7 mouse cellular contexts compared by ENCODE assay signal in genomic region chr12:113074329-113075062, GRCm38 (mm10). TPM values are rescaled to one million over a fixed set of nuclear protein-coding genes. Genes with fewer than 3 reads are reported as not detected.
A peak's percentile ranks its signal among the peaks of the same experiment; 100 is the strongest.
DNase-seq lines count a peak whose midpoint lies in the region; ATAC-seq and TF ChIP-seq lines count a peak whose summit lies in the region.

Tex22 (plus strand) TSS chr12:113074502.

- peak; percentile 88 for DNase-seq in heart, adult 8-10 months (ENCODE audit: low spot score)
- peak; percentile 90 for DNase-seq in kidney, adult 9 months
- DNase-seq in spleen, adult 2 months (ENCODE audit: low read depth in 1 of 2, low spot score in 2 of 2): peak in 1 of 2 experiments; percentile 81

- no peaks in the 10 kb centered on the region for H3K27me3 ChIP-seq in embryonic facial prominence, embryonic 15.5 days
- H3K27me3 ChIP-seq in limb, embryonic 13.5 days: no peaks in the 10 kb centered on the region
- H3K27me3 ChIP-seq in midbrain, embryonic 15.5 days (replicated peaks): no peaks in the 10 kb centered on the region
- no peaks in the 10 kb centered on the region for H3K27me3 ChIP-seq in spleen, adult 2 months (ENCODE audit: control insufficient read depth, insufficient read depth, low read length)

- TF ChIP-seq CTCF in bone marrow, adult 2 months (IDR thresholded peaks at IDR 0.05; ENCODE audit: control insufficient read depth, insufficient read depth, low read length): no peak
- no peak for TF ChIP-seq CTCF in spleen, adult 2 months (IDR thresholded peaks at IDR 0.05; ENCODE audit: extremely low read depth, insufficient read depth, insufficient read length, insufficient replicate concordance)

- peak within 1 kb of the TSS; percentile 40 for H3K9ac ChIP-seq in embryonic facial prominence, embryonic 15.5 days
- H3K9ac ChIP-seq in limb, embryonic 13.5 days: peak within 1 kb of the TSS; percentile 75
- H3K9ac ChIP-seq in midbrain, embryonic 15.5 days: peak within 1 kb of the TSS; percentile 71

- peak within 1 kb of the TSS; percentile 97 for H3K4me2 ChIP-seq in embryonic facial prominence, embryonic 15.5 days (replicated peaks)
- peak within 1 kb of the TSS; percentile 98 for H3K4me2 ChIP-seq in limb, embryonic 13.5 days (replicated peaks)
- H3K4me2 ChIP-seq in midbrain, embryonic 15.5 days: peak within 1 kb of the TSS; percentile 98

- no peaks in the 10 kb centered on the region for H3K9me3 ChIP-seq in embryonic facial prominence, embryonic 15.5 days (replicated peaks)
- H3K9me3 ChIP-seq in limb, embryonic 13.5 days: no peaks in the 10 kb centered on the region
- no peaks in the 10 kb centered on the region for H3K9me3 ChIP-seq in midbrain, embryonic 15.5 days

- H3K4me1 ChIP-seq in bone marrow, adult 2 months (ENCODE audit: control insufficient read depth, insufficient read depth, low read length): 0 out of 2 replicates have a peak, but pooled peaks cover 1% of the 10 kb centered on the region
- H3K4me1 ChIP-seq in embryonic facial prominence, embryonic 15.5 days: peaks cover 24% of the 10 kb centered on the region
- H3K4me1 ChIP-seq in limb, embryonic 13.5 days: peaks cover 22% of the 10 kb centered on the region
- peaks cover 25% of the 10 kb centered on the region for H3K4me1 ChIP-seq in midbrain, embryonic 15.5 days
- H3K4me1 ChIP-seq in spleen, adult 2 months (ENCODE audit: control insufficient read depth, insufficient read depth, insufficient read length): peaks cover 5% of the 10 kb centered on the region; the same call in 1 of the 2 replicates

- peak; percentile 63; the same call in 1 of the 2 replicates for TF ChIP-seq POLR2A in bone marrow, adult 2 months (IDR thresholded peaks at IDR 0.05; ENCODE audit: borderline replicate concordance, control insufficient read depth, low read depth, low read length)
- peak; percentile 83 for TF ChIP-seq POLR2A in spleen, adult 2 months (IDR thresholded peaks at IDR 0.05; ENCODE audit: low read depth, low read length)

- H3K36me3 ChIP-seq in embryonic facial prominence, embryonic 15.5 days: peaks cover 20% of the 10 kb centered on the region
- peaks cover 24% of the 10 kb centered on the region for H3K36me3 ChIP-seq in limb, embryonic 13.5 days
- H3K36me3 ChIP-seq in midbrain, embryonic 15.5 days (replicated peaks): peaks cover 12% of the 10 kb centered on the region; the same call in 1 of the 2 replicates
- H3K36me3 ChIP-seq in spleen, adult 2 months (ENCODE audit: control insufficient read depth, insufficient read depth, low read length): no peaks in the 10 kb centered on the region; the same call in 1 of the 2 replicates

- WGBS in bone marrow, adult 2 months: 2% methylated on average over 32 of the region's 32 CpGs
- 2% methylated on average over 32 of the region's 32 CpGs for WGBS in embryonic facial prominence, embryonic 15.5 days
- 6% methylated on average over 32 of the region's 32 CpGs for WGBS in limb, embryonic 13.5 days
- WGBS in midbrain, embryonic 15.5 days: 2% methylated on average over 32 of the region's 32 CpGs
- WGBS in spleen, adult 2 months: under 1% methylated on average over 32 of the region's 32 CpGs

- peak; percentile 93 for ATAC-seq in embryonic facial prominence, embryonic 15.5 days (ENCODE audit: insufficient number of reproducible peaks, low FRiP score, low TSS enrichment, low read depth)
- peak; percentile 91 for ATAC-seq in limb, embryonic 13.5 days (ENCODE audit: low FRiP score, low read depth)
- peak; percentile 95 for ATAC-seq in midbrain, embryonic 15.5 days (replicated peaks)

- H3K4me3 ChIP-seq in bone marrow, adult 2 months (replicated peaks; ENCODE audit: control insufficient read depth, low read depth, low read length): peak within 1 kb of the TSS; percentile 83
- peak within 1 kb of the TSS; percentile 55 for H3K4me3 ChIP-seq in embryonic facial prominence, embryonic 15.5 days (replicated peaks)
- peak within 1 kb of the TSS; percentile 57 for H3K4me3 ChIP-seq in limb, embryonic 13.5 days
- H3K4me3 ChIP-seq in midbrain, embryonic 15.5 days: peak within 1 kb of the TSS; percentile 48
- peak within 1 kb of the TSS; percentile 95 for H3K4me3 ChIP-seq in spleen, adult 2 months (ENCODE audit: extremely low read depth, insufficient read depth, insufficient read length)

- peak within 1 kb of the TSS; percentile 56 for H3K27ac ChIP-seq in bone marrow, adult 2 months (ENCODE audit: control insufficient read depth, insufficient read depth, low read depth, low read length, poor library complexity)
- peak within 1 kb of the TSS; percentile 92 for H3K27ac ChIP-seq in embryonic facial prominence, embryonic 15.5 days (replicated peaks)
- peak within 1 kb of the TSS; percentile 82; the same call in 1 of the 2 replicates for H3K27ac ChIP-seq in limb, embryonic 13.5 days
- H3K27ac ChIP-seq in midbrain, embryonic 15.5 days: peak within 1 kb of the TSS; percentile 93
- peak within 1 kb of the TSS; percentile 93 for H3K27ac ChIP-seq in spleen, adult 2 months (ENCODE audit: insufficient read depth, low read length)

RNA-seq across cellular contexts. Expression of gene Tex22, which starts in this region (rescaled TPM):
- polyA plus RNA-seq in bone marrow, adult 2 months (2011; ENCODE audit: insufficient read depth, insufficient read length, low replicate concordance, missing spikeins): 1.3 and 3.0 TPM in 2 replicates
- polyA plus RNA-seq in embryonic facial prominence, embryonic 15.5 days (2015; fragmentation: Nextera tagmentation; extraction: Ambion mirVana): 0.20 TPM in 1 of 2 replicates, not detected in the other
- total RNA-seq in heart, adult 8-10 months (2022): not detected
- polyA plus RNA-seq in limb, embryonic 13.5 days (2015; fragmentation: Nextera tagmentation; extraction: Ambion mirVana): 0.14 TPM in 1 of 2 replicates, not detected in the other
- 0.40 TPM in 1 of 2 replicates, not detected in the other for polyA plus RNA-seq in midbrain, embryonic 15.5 days (2015; fragmentation: Nextera tagmentation; extraction: Ambion mirVana)
- polyA plus RNA-seq in spleen, adult 2 months (2012; rRNA removed): 0.20 and 0.48 TPM in 2 replicates

Comparison
In these comparisons a context has a peak if more than half of its experiments do, and no peak if none do; other contexts are left out.
1. Peak in ATAC-seq, H3K4me3 ChIP-seq, H3K27ac ChIP-seq, H3K9ac ChIP-seq and H3K4me2 ChIP-seq in embryonic facial prominence, embryonic 15.5 days; RNA of the gene not detected or under 1 TPM.
2. Peak in DNase-seq in heart, adult 8-10 months; RNA of the gene not detected or under 1 TPM.
3. Peak in ATAC-seq, H3K4me3 ChIP-seq, H3K27ac ChIP-seq, H3K9ac ChIP-seq and H3K4me2 ChIP-seq in limb, embryonic 13.5 days; RNA of the gene not detected or under 1 TPM.
4. Peak in ATAC-seq, H3K4me3 ChIP-seq, H3K27ac ChIP-seq, H3K9ac ChIP-seq and H3K4me2 ChIP-seq in midbrain, embryonic 15.5 days; RNA of the gene not detected or under 1 TPM.